Mouse (Mus musculus): ENCODE results near the gene Arl3.

DNA sequence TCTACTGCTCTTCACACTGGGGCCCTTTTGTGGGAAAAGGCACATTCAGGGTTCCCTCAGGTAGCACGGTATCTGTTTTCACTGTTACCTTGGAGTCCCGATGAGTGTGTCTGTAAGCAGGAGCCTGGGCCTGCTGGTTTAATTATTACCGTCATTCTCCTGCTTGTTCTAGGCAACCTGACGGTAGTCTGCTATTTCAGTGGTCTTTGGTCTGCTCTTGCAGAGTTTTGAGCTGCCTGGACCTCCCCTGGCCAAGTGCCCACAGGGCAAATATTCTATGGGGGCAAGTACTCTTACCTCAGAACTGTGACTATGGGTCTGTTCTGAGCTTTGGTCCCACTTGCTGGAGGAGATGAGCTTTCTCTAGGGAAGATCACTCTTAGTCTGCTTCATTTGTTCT lies 2.2 kb upstream of the Arl3 start:
- TF ChIP-seq CTCF (conservative IDR thresholded peaks at IDR 0.05; ENCODE audit: low read length) (no peak), NANOG (IDR thresholded peaks at IDR 0.05; ENCODE audit: borderline replicate concordance, low read length) (no peak), POU5F1 (IDR thresholded peaks at IDR 0.05; ENCODE audit: borderline replicate concordance, low read length) (no peak)

Measured in E14TG2a.4 (cell line).